Mouse (Mus musculus): Measurements from ENCODE around the gene Nags. TPM values are rescaled to one million over a fixed set of nuclear protein-coding genes. Genes with fewer than 3 reads are reported as not detected.

Nags gene
- 0.98 and 1.7 TPM in 2 replicates for polyA plus RNA-seq (2015; fragmentation: Nextera tagmentation; extraction: Ambion mirVana)

- Histone ChIP-seq H3K9me3 (replicated peaks) (no peaks in the 10 kb centered on the region), H3K4me3 (replicated peaks) (peak within 1 kb of the TSS; percentile 35), H3K36me3 (no peaks in the 10 kb centered on the region), H3K4me1 (peaks cover 22% of the 10 kb centered on the region), H3K4me2 (replicated peaks) (peak within 1 kb of the TSS; percentile 55), H3K9ac (no peak within 1 kb of the TSS), H3K27me3 (peaks cover 73% of the 10 kb centered on the region), H3K27ac (replicated peaks) (no peak within 1 kb of the TSS)
- 2% methylated on average over 50 of the region's 50 CpGs for WGBS
- ATAC-seq (ENCODE audit: insufficient number of reproducible peaks, low FRiP score, low TSS enrichment, low read depth), result 0 out of 2 replicates have a peak, but pooled peaks have one; percentile 26
These were observed at the start of gene Nags for GRCm38 (mm10) chr11:102145471-102146001. Nags (plus strand) TSS chr11:102145513.

GRCm38 (mm10) chr11:102095676-102096075, 49.6 kb upstream of the Nags start:
- Histone ChIP-seq H3K9me3 (replicated peaks) (no peaks in the 10 kb centered on the region), H3K36me3 (no peaks in the 10 kb centered on the region), H3K27ac (replicated peaks) (no peak overlapping the region), H3K4me2 (replicated peaks) (no peak overlapping the region), H3K27me3 (peaks cover 6% of the 10 kb centered on the region; the same call in 1 of the 2 replicates), H3K4me3 (replicated peaks) (no peak overlapping the region), H3K9ac (no peak overlapping the region), H3K4me1 (peaks cover 14% of the 10 kb centered on the region)
- WGBS, result 67% methylated on average over 3 of the region's 3 CpGs
- no peak for ATAC-seq (ENCODE audit: insufficient number of reproducible peaks, low FRiP score, low TSS enrichment, low read depth)

- Histone ChIP-seq H3K9me3 (replicated peaks) (no peaks in the 10 kb centered on the region), H3K4me2 (replicated peaks) (peak overlapping the region; percentile 56), H3K4me1 (peaks cover 14% of the 10 kb centered on the region), H3K4me3 (replicated peaks) (peak overlapping the region; percentile 35; the same call in 1 of the 2 replicates), H3K9ac (no peak overlapping the region), H3K27ac (replicated peaks) (no peak overlapping the region), H3K36me3 (no peaks in the 10 kb centered on the region), H3K27me3 (peaks cover 13% of the 10 kb centered on the region)
- ATAC-seq (ENCODE audit: insufficient number of reproducible peaks, low FRiP score, low TSS enrichment, low read depth), result no peak
- WGBS, result 68% methylated on average over 5 of the region's 5 CpGs
These were observed 48.9 kb upstream of the Nags start for GRCm38 (mm10) chr11:102096446-102096845.

- Histone ChIP-seq H3K4me2 (replicated peaks) (peak overlapping the region; percentile 56), H3K9me3 (replicated peaks) (no peaks in the 10 kb centered on the region), H3K27me3 (peaks cover 18% of the 10 kb centered on the region), H3K36me3 (no peaks in the 10 kb centered on the region), H3K9ac (peak overlapping the region; percentile 21; the same call in 1 of the 2 replicates), H3K27ac (replicated peaks) (no peak overlapping the region), H3K4me3 (replicated peaks) (peak overlapping the region; percentile 35), H3K4me1 (peaks cover 15% of the 10 kb centered on the region)
- ATAC-seq (ENCODE audit: insufficient number of reproducible peaks, low FRiP score, low TSS enrichment, low read depth), result peak; percentile 88
- 6% methylated on average over 18 of the region's 18 CpGs for WGBS
These were observed 48.4 kb upstream of the Nags start for GRCm38 (mm10) chr11:102096887-102097391.

GRCm38 (mm10) chr11:102101219-102101618, 44.1 kb upstream of the Nags start, which contains the start of gene Ppy:
Ppy (minus strand) TSS chr11:102101319.
- Histone ChIP-seq H3K9me3 (replicated peaks) (no peaks in the 10 kb centered on the region), H3K4me2 (replicated peaks) (no peak within 1 kb of the TSS), H3K4me3 (replicated peaks) (no peak within 1 kb of the TSS), H3K27ac (replicated peaks) (no peak within 1 kb of the TSS), H3K27me3 (peaks cover 50% of the 10 kb centered on the region), H3K9ac (no peak within 1 kb of the TSS), H3K4me1 (peaks cover 20% of the 10 kb centered on the region), H3K36me3 (no peaks in the 10 kb centered on the region)
- 71% methylated on average over 4 of the region's 4 CpGs for WGBS
- no peak for ATAC-seq (ENCODE audit: insufficient number of reproducible peaks, low FRiP score, low TSS enrichment, low read depth)

GRCm38 (mm10) chr11:102102485-102103258, 42.6 kb upstream of the Nags start:
- Histone ChIP-seq H3K36me3 (no peaks in the 10 kb centered on the region), H3K4me1 (peaks cover 13% of the 10 kb centered on the region), H3K9me3 (replicated peaks) (no peaks in the 10 kb centered on the region), H3K4me3 (replicated peaks) (no peak overlapping the region), H3K27me3 (peaks cover 65% of the 10 kb centered on the region), H3K27ac (replicated peaks) (no peak overlapping the region), H3K9ac (no peak overlapping the region), H3K4me2 (replicated peaks) (no peak overlapping the region)
- no peak for ATAC-seq (ENCODE audit: insufficient number of reproducible peaks, low FRiP score, low TSS enrichment, low read depth)
- 18% methylated on average over 17 of the region's 17 CpGs for WGBS

GRCm38 (mm10) chr11:102106911-102107310, 38.4 kb upstream of the Nags start:
- H3K36me3 ChIP-seq, result no peaks in the 10 kb centered on the region
- WGBS, result 1% methylated on average over 21 of the region's 21 CpGs
- no peak overlapping the region for H3K9ac ChIP-seq
- peaks cover 12% of the 10 kb centered on the region for H3K4me1 ChIP-seq
- H3K4me2 ChIP-seq (replicated peaks), result peak overlapping the region; percentile 24
- H3K9me3 ChIP-seq (replicated peaks), result no peaks in the 10 kb centered on the region
- ATAC-seq (ENCODE audit: insufficient number of reproducible peaks, low FRiP score, low TSS enrichment, low read depth), result no peak
- no peak overlapping the region for H3K27ac ChIP-seq (replicated peaks)
- peak overlapping the region; percentile 9; the same call in 1 of the 2 replicates for H3K4me3 ChIP-seq (replicated peaks)
- peaks cover 64% of the 10 kb centered on the region for H3K27me3 ChIP-seq

- peak within 1 kb of the TSS; percentile 24 for H3K4me2 ChIP-seq (replicated peaks)
- no peak within 1 kb of the TSS for H3K9ac ChIP-seq
- 4% methylated on average over 9 of the region's 9 CpGs for WGBS
- peaks cover 6% of the 10 kb centered on the region for H3K4me1 ChIP-seq
- H3K4me3 ChIP-seq (replicated peaks), result peak within 1 kb of the TSS; percentile 9; the same call in 1 of the 2 replicates
- no peaks in the 10 kb centered on the region for H3K9me3 ChIP-seq (replicated peaks)
- H3K27me3 ChIP-seq, result peaks cover 59% of the 10 kb centered on the region
- no peak within 1 kb of the TSS for H3K27ac ChIP-seq (replicated peaks)
- ATAC-seq (ENCODE audit: insufficient number of reproducible peaks, low FRiP score, low TSS enrichment, low read depth), result no peak
- H3K36me3 ChIP-seq, result no peaks in the 10 kb centered on the region
These were observed 37.6 kb upstream of the Nags start, which contains the start of gene Pyy for GRCm38 (mm10) chr11:102107732-102108131. Pyy (minus strand) TSS chr11:102107832.

GRCm38 (mm10) chr11:102111576-102111975, 33.7 kb upstream of the Nags start:
- no peak overlapping the region for H3K4me3 ChIP-seq (replicated peaks)
- no peak overlapping the region for H3K4me2 ChIP-seq (replicated peaks)
- H3K9me3 ChIP-seq (replicated peaks), result no peaks in the 10 kb centered on the region
- no peak overlapping the region for H3K27ac ChIP-seq (replicated peaks)
- peaks cover 34% of the 10 kb centered on the region for H3K27me3 ChIP-seq
- H3K36me3 ChIP-seq, result no peaks in the 10 kb centered on the region
- H3K4me1 ChIP-seq, result peaks cover 6% of the 10 kb centered on the region
- H3K9ac ChIP-seq, result no peak overlapping the region
- no peak for ATAC-seq (ENCODE audit: insufficient number of reproducible peaks, low FRiP score, low TSS enrichment, low read depth)
- WGBS, result 73% methylated on average over 5 of the region's 5 CpGs

GRCm38 (mm10) chr11:102116241-102116640, 29.1 kb upstream of the Nags start:
- no peak overlapping the region for H3K4me2 ChIP-seq (replicated peaks)
- H3K27ac ChIP-seq (replicated peaks), result no peak overlapping the region
- ATAC-seq (ENCODE audit: insufficient number of reproducible peaks, low FRiP score, low TSS enrichment, low read depth), result no peak
- no peak overlapping the region for H3K9ac ChIP-seq
- 72% methylated on average over 8 of the region's 8 CpGs for WGBS
- H3K36me3 ChIP-seq, result no peaks in the 10 kb centered on the region
- no peaks in the 10 kb centered on the region for H3K4me1 ChIP-seq
- H3K9me3 ChIP-seq (replicated peaks), result no peaks in the 10 kb centered on the region
- H3K4me3 ChIP-seq (replicated peaks), result no peak overlapping the region
- peaks cover 6% of the 10 kb centered on the region; the same call in 1 of the 2 replicates for H3K27me3 ChIP-seq

GRCm38 (mm10) chr11:102117386-102117785, 27.9 kb upstream of the Nags start:
- Histone ChIP-seq H3K9ac (no peak overlapping the region), H3K4me3 (replicated peaks) (no peak overlapping the region), H3K36me3 (no peaks in the 10 kb centered on the region), H3K27ac (replicated peaks) (no peak overlapping the region), H3K4me1 (no peaks in the 10 kb centered on the region), H3K4me2 (replicated peaks) (no peak overlapping the region), H3K9me3 (replicated peaks) (no peaks in the 10 kb centered on the region), H3K27me3 (peaks cover 6% of the 10 kb centered on the region; the same call in 1 of the 2 replicates)
- WGBS, result 74% methylated on average over 6 of the region's 6 CpGs
- no peak for ATAC-seq (ENCODE audit: insufficient number of reproducible peaks, low FRiP score, low TSS enrichment, low read depth)
